Mouse (Mus musculus): ENCODE measurements around the gene Olfr484. TPM values are rescaled to one million over a fixed set of nuclear protein-coding genes. Genes with fewer than 3 reads are reported as not detected.
"Not testable (repeated sequence)": the region's sequence is repeated elsewhere in the genome, so short reads cannot be mapped to it uniquely, and the experiment has no call there.

Olfr484 gene
- polyA plus RNA-seq (2014; fragmentation: Nextera tagmentation; extraction: Ambion mirVana) = not detected in 2 replicates

GRCm38 (mm10) chr7:108127349-108127748 lies at the start of gene Olfr484:
TSS of gene Olfr484 (minus strand) at chr7:108127449.
- ATAC-seq (replicated peaks; ENCODE audit: low FRiP score) (no peak), DNase-seq (ENCODE audit: low spot score) (no peak)
- no peak within 1 kb of the TSS for H3K9ac ChIP-seq (ENCODE audit: low read length)

GRCm38 (mm10) chr7:108172642-108173041 lies 45.4 kb upstream of the Olfr484 start, which contains the start of gene Olfr486:
TSS of gene Olfr486 (minus strand) at chr7:108172742.
- not testable (repeated sequence) for H3K36me3 ChIP-seq (ENCODE audit: control insufficient read depth, insufficient read depth, low read length); H3K4me3 ChIP-seq (ENCODE audit: low read depth, low read length); H3K9me3 ChIP-seq (ENCODE audit: control insufficient read depth, low read length); H3K9ac ChIP-seq (ENCODE audit: low read length); DNase-seq (ENCODE audit: low spot score); ATAC-seq (replicated peaks; ENCODE audit: low FRiP score); H3K27ac ChIP-seq (ENCODE audit: low read depth, low read length); H3K4me1 ChIP-seq (replicated peaks; ENCODE audit: control insufficient read depth, insufficient read depth, low read length); H3K4me2 ChIP-seq (ENCODE audit: low read depth, low read length, severe bottlenecking); H3K27me3 ChIP-seq (ENCODE audit: control insufficient read depth, insufficient read depth, low read length)
- WGBS = 94% methylated on average over 1 of the region's 1 CpGs

More at GRCm38 (mm10) chr7:108127349-108127748, at the start of gene Olfr484:
- Histone ChIP-seq H3K4me3 (ENCODE audit: low read depth, low read length) (no peak within 1 kb of the TSS), H3K4me2 (ENCODE audit: low read depth, low read length, severe bottlenecking) (no peak within 1 kb of the TSS), H3K27me3 (ENCODE audit: control insufficient read depth, insufficient read depth, low read length) (no peaks in the 10 kb centered on the region), H3K27ac (ENCODE audit: low read depth, low read length) (no peak within 1 kb of the TSS), H3K9me3 (ENCODE audit: control insufficient read depth, low read length) (no peaks in the 10 kb centered on the region), H3K4me1 (replicated peaks; ENCODE audit: control insufficient read depth, insufficient read depth, low read length) (no peaks in the 10 kb centered on the region), H3K36me3 (ENCODE audit: control insufficient read depth, insufficient read depth, low read length) (no peaks in the 10 kb centered on the region)

DNA sequence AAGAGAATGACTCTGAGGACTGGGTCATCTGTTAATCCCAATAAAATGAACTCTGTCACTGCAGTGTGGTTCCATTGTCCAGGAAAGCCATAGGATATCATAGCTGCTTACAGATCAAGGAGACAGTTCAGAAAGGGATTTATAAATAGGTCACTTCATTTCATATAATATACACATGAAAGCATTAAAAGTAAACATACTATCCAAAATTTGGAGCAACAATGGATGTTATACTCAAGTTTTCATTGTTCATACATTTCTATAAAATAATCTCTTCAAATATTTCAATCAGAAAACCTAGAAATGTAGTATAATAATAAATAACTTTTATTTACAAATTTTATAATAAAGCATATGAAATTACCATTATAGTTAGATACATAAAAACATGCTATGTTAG lies 32.5 kb upstream of the Olfr484 start, which contains the start of gene Olfr485:
Olfr485 (minus strand) TSS at position 101 of the 400 bp plus-strand sequence.
- H3K4me1 ChIP-seq (replicated peaks; ENCODE audit: control insufficient read depth, insufficient read depth, low read length) = no peaks in the 10 kb centered on the region
- H3K27me3 ChIP-seq (ENCODE audit: control insufficient read depth, insufficient read depth, low read length) = no peaks in the 10 kb centered on the region
- no peak within 1 kb of the TSS for H3K4me3 ChIP-seq (ENCODE audit: low read depth, low read length)
- no peak within 1 kb of the TSS for H3K27ac ChIP-seq (ENCODE audit: low read depth, low read length)
- no peaks in the 10 kb centered on the region for H3K9me3 ChIP-seq (ENCODE audit: control insufficient read depth, low read length)
- H3K36me3 ChIP-seq (ENCODE audit: control insufficient read depth, insufficient read depth, low read length) = no peaks in the 10 kb centered on the region
- no peak for DNase-seq (ENCODE audit: low spot score)
- no peak for ATAC-seq (replicated peaks; ENCODE audit: low FRiP score)
- H3K4me2 ChIP-seq (ENCODE audit: low read depth, low read length, severe bottlenecking) = no peak within 1 kb of the TSS
- no peak within 1 kb of the TSS for H3K9ac ChIP-seq (ENCODE audit: low read length)

GRCm38 (mm10) chr7:108121416-108121815 lies 5.8 kb downstream of the Olfr484 start:
- no peak overlapping the region for H3K4me2 ChIP-seq (ENCODE audit: low read depth, low read length, severe bottlenecking)
- WGBS = 85% methylated on average over 1 of the region's 1 CpGs
- H3K36me3 ChIP-seq (ENCODE audit: control insufficient read depth, insufficient read depth, low read length) = no peaks in the 10 kb centered on the region
- ATAC-seq (replicated peaks; ENCODE audit: low FRiP score) (no peak), DNase-seq (ENCODE audit: low spot score) (no peak)
- no peak overlapping the region for H3K27ac ChIP-seq (ENCODE audit: low read depth, low read length)
- no peaks in the 10 kb centered on the region for H3K27me3 ChIP-seq (ENCODE audit: control insufficient read depth, insufficient read depth, low read length)
- no peak overlapping the region for H3K9ac ChIP-seq (ENCODE audit: low read length)
- no peak overlapping the region for H3K4me3 ChIP-seq (ENCODE audit: low read depth, low read length)
- no peaks in the 10 kb centered on the region for H3K9me3 ChIP-seq (ENCODE audit: control insufficient read depth, low read length)
- no peaks in the 10 kb centered on the region for H3K4me1 ChIP-seq (replicated peaks; ENCODE audit: control insufficient read depth, insufficient read depth, low read length)

GRCm38 (mm10) chr7:108120681-108121080 lies 6.6 kb downstream of the Olfr484 start:
- Histone ChIP-seq H3K27ac (ENCODE audit: low read depth, low read length) (no peak overlapping the region), H3K4me3 (ENCODE audit: low read depth, low read length) (no peak overlapping the region), H3K4me1 (replicated peaks; ENCODE audit: control insufficient read depth, insufficient read depth, low read length) (no peaks in the 10 kb centered on the region), H3K9ac (ENCODE audit: low read length) (no peak overlapping the region), H3K27me3 (ENCODE audit: control insufficient read depth, insufficient read depth, low read length) (no peaks in the 10 kb centered on the region), H3K36me3 (ENCODE audit: control insufficient read depth, insufficient read depth, low read length) (no peaks in the 10 kb centered on the region), H3K4me2 (ENCODE audit: low read depth, low read length, severe bottlenecking) (no peak overlapping the region), H3K9me3 (ENCODE audit: control insufficient read depth, low read length) (no peaks in the 10 kb centered on the region)
- no peak for ATAC-seq (replicated peaks; ENCODE audit: low FRiP score)
- DNase-seq (ENCODE audit: low spot score) = no peak
- WGBS = 24% methylated on average over 1 of the region's 1 CpGs

GRCm38 (mm10) chr7:108100549-108100948 lies 26.7 kb downstream of the Olfr484 start, which contains the start of gene Olfr483:
TSS of gene Olfr483 (plus strand) at chr7:108100849.
- Histone ChIP-seq H3K4me3 (ENCODE audit: low read depth, low read length) (no peak within 1 kb of the TSS), H3K4me2 (ENCODE audit: low read depth, low read length, severe bottlenecking) (no peak within 1 kb of the TSS)
- WGBS = 84% methylated on average over 1 of the region's 1 CpGs

GRCm38 (mm10) chr7:108097486-108097885 lies 29.8 kb downstream of the Olfr484 start, which contains the start of gene Olfr482:
TSS of gene Olfr482 (minus strand) at chr7:108097586.
- DNase-seq (ENCODE audit: low spot score) (no peak), ATAC-seq (replicated peaks; ENCODE audit: low FRiP score) (no peak)
- Histone ChIP-seq H3K9me3 (ENCODE audit: control insufficient read depth, low read length) (no peaks in the 10 kb centered on the region), H3K4me1 (replicated peaks; ENCODE audit: control insufficient read depth, insufficient read depth, low read length) (no peaks in the 10 kb centered on the region), H3K27me3 (ENCODE audit: control insufficient read depth, insufficient read depth, low read length) (no peaks in the 10 kb centered on the region), H3K27ac (ENCODE audit: low read depth, low read length) (no peak within 1 kb of the TSS), H3K4me2 (ENCODE audit: low read depth, low read length, severe bottlenecking) (no peak within 1 kb of the TSS), H3K9ac (ENCODE audit: low read length) (no peak within 1 kb of the TSS), H3K36me3 (ENCODE audit: control insufficient read depth, insufficient read depth, low read length) (no peaks in the 10 kb centered on the region), H3K4me3 (ENCODE audit: low read depth, low read length) (no peak within 1 kb of the TSS)
- 88% methylated on average over 1 of the region's 1 CpGs for WGBS

More at GRCm38 (mm10) chr7:108100549-108100948, 26.7 kb downstream of the Olfr484 start, which contains the start of gene Olfr483:
- ATAC-seq (replicated peaks; ENCODE audit: low FRiP score) (no peak), DNase-seq (ENCODE audit: low spot score) (no peak)
- H3K27me3 ChIP-seq (ENCODE audit: control insufficient read depth, insufficient read depth, low read length) = no peaks in the 10 kb centered on the region
- H3K9me3 ChIP-seq (ENCODE audit: control insufficient read depth, low read length) = no peaks in the 10 kb centered on the region
- H3K9ac ChIP-seq (ENCODE audit: low read length) = no peak within 1 kb of the TSS
- H3K36me3 ChIP-seq (ENCODE audit: control insufficient read depth, insufficient read depth, low read length) = no peaks in the 10 kb centered on the region
- no peak within 1 kb of the TSS for H3K27ac ChIP-seq (ENCODE audit: low read depth, low read length)
- no peaks in the 10 kb centered on the region for H3K4me1 ChIP-seq (replicated peaks; ENCODE audit: control insufficient read depth, insufficient read depth, low read length)

GRCm38 (mm10) chr7:108079555-108079954 lies 47.7 kb downstream of the Olfr484 start, which contains the start of gene Olfr481:
TSS of gene Olfr481 (plus strand) at chr7:108079855.
- DNase-seq (ENCODE audit: low spot score) (no peak), ATAC-seq (replicated peaks; ENCODE audit: low FRiP score) (no peak)
- no peak within 1 kb of the TSS for H3K4me2 ChIP-seq (ENCODE audit: low read depth, low read length, severe bottlenecking)
- H3K9ac ChIP-seq (ENCODE audit: low read length) = no peak within 1 kb of the TSS
- H3K27me3 ChIP-seq (ENCODE audit: control insufficient read depth, insufficient read depth, low read length) = no peaks in the 10 kb centered on the region
- no peaks in the 10 kb centered on the region for H3K4me1 ChIP-seq (replicated peaks; ENCODE audit: control insufficient read depth, insufficient read depth, low read length)
- H3K27ac ChIP-seq (ENCODE audit: low read depth, low read length) = no peak within 1 kb of the TSS
- no peaks in the 10 kb centered on the region for H3K9me3 ChIP-seq (ENCODE audit: control insufficient read depth, low read length)
- no peak within 1 kb of the TSS for H3K4me3 ChIP-seq (ENCODE audit: low read depth, low read length)
- H3K36me3 ChIP-seq (ENCODE audit: control insufficient read depth, insufficient read depth, low read length) = no peaks in the 10 kb centered on the region

All from forebrain, embryonic 11.5 days (tissue).